Mouse (Mus musculus) erythroblast, adult 5-6 weeks (primary cell): ENCODE results near the gene Zcchc2. TPM values are rescaled to one million over a fixed set of nuclear protein-coding genes. Genes with fewer than 3 reads are reported as not detected.

Source experiments
- ATAC-seq: replicated peaks from 2 replicates; pipeline ENCODE4 v1.8.0; 2016; ENCODE audit warnings: moderate number of reproducible peaks, mild to moderate bottlenecking, moderate TSS enrichment, inconsistent platforms; ENCODE audit not compliant: poor library complexity, low FRiP score, severe bottlenecking
- total RNA-seq, 2 experiments: library from RNA; stranded (forward) in 1 of 2; stranded (reverse) in 1 of 2; fragments of 150-400 nt in 1 of 2; fragments of 200-764, 138-1000 nt in 1 of 2; gene quantifications; 2 replicates each; pipeline versions ENCODE4 v1.2.3 to v1.2.4; 2015 to 2017; ENCODE audit warnings: low replicate concordance in 2 of 2

The Zcchc2 gene
- total RNA-seq, 2 experiments from 2014 or later = 3.2 to 4.2 TPM

DNA sequence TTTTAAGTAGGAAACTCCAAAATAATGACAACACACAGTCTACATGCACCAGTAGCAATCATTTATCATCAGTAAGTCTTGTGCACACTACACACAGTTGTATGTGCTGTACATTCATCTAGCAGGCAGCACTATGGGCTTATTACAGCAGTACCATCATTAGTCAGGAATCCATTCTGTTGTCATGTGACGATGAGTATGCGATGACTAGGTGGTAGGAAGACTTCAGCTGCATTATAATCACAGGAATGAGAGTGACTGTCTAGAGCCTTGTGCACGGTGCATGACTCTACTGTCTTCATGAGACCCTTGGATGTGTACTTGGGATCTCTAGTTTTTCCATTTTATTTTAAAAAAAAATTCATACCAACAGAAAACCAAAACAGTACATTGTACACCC is 6.0 kb upstream of the Zcchc2 start:
- ATAC-seq = no peak

DNA sequence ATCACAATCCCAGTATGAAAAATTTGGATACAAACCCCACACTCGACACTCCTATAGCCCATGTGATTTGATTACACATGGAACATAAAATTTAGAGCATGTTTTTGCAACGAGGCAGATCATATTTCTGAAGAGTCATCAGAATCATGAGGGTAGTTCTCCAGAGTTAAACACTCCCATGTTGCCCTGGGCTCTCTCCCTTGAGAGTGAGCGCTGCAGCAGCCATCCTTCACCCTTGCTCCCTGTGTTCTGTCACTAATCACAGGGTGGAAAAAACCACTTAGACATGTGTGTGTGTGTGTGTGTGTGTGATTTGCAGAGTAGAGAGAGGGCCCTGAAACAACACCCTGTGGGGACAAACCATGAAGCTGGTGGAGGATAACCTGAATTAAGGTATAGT is 2.0 kb upstream of the Zcchc2 start:
- ATAC-seq = no peak

DNA sequence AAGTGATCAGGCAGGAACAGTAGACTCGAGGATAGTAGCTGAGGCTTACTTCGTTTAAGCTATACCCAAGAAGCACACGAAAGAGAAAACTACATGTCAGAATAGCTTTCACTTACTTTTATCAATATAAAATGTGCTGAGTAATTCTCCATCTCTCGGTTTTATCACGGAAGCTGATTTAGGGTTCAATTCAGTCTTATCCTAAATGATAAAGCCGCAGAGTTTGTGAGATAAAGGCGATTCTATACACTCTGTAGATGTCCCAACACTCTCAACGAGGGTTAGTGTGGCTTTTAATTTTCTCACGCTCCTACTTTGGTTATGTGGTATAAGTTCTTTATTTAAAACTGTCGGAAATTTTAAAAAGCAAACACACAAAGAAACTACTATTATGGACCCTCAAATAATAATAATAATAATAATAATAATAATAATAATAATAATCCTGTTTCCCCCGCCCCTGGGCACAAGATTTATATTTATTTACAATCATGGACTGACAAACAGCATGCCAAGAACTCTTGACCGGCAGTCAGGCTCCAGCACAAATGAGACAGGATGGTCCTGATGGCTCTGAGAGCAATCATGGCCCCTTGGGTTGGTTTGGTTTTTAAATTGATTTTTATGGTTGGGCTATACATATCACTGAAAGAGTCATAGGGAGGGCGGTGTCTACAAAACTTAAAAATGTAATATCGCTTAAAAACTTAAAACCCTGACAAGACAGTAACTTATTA is 1.1 kb upstream of the Zcchc2 start:
- no peak for ATAC-seq

DNA sequence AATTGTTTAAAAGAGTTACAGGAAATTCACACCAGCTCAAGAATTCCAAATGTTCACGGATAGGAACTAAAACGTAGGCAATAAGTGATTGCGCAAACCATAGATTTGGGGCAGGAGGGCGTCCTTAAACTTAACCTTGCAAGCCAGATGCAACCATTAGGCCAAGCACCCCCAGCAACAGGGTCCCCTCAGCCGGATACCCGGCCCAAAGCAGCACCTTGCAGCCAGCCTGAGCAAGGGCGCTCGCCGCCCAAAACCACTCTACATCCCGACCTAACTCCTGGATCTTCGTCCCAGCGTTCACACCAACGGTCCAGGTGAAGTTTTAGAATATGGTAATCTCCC is 594 bp upstream of the Zcchc2 start:
- peak; percentile 11 for ATAC-seq

DNA sequence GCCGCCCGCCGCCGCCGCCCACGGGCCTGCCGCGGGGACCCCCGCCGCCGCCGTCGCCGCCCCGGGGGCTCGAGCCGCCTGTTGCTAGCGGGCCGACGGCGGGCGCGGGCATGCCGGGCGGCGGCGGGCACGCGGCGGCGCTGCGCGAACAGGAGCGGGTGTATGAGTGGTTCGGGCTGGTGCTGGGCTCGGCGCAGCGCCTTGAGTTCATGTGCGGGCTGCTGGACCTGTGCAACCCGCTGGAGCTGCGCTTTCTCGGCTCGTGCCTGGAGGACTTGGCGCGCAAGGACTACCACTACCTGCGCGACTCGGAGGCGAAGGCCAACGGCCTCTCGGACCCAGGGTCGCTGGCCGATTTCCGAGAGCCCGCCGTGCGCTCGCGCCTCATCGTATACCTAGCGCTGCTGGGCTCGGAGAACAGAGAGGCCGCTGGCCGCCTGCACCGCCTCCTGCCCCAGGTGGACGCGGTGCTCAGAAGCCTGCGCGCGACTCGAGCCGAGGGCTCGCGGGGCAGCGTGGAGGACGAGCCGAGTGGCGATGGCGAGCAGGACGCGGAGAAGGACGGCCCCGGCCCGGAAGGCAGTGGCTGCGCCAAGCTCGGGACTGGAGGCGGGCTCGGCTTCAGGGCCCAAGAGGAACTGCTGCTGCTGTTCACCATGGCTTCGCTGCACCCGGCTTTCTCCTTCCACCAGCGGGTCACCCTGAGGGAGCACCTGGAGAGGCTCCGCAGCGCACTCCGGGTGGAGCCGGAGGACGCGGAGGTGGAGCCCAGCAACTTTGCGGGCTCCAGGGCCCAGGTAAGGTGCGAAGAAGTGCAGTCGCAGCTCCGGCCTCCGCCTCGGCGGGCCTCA is 930 bp downstream of the Zcchc2 start:
- ATAC-seq = no peak

DNA sequence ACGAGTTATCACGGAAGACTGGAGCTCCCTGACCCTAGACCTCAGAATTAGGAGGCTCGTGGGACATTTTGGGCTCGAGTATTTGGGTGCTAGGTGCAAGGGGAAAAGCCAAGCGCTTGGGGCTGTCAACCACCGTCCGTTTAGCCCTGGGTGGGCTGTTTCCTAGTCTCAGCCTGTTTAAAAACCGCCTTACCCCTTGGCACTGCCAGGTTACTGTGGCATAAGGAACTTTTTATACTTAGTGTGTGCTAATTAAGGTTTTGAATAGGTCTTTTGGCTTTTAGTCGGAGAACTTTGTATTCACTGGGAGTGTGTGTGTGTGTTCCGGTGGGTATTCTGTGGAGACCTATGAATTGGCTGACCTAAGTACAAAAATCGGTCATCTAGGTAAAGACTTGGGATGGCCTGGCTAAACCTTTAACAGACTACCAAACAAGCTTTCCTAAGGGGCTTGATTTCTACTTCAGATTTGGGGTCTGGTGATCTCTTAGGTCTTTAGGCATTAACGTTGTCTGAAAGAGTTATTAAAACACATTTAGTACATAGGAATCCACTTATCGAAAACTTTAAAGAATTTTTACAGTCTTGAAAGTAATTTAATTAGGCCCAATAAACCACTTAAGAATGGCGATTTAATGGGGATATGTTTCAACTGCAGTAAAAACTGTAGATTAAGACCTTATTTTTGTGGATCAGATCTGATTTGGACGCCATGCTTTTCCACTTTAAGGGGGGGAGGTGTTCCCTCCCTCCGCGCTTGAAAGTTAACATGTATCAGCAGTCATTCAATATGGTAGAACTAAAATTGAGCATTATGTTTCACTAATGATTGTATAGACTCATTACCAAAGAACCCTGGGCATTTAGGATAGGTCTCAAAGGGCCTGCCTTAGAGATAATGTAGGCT is 2.0 kb downstream of the Zcchc2 start:
- no peak for ATAC-seq

DNA sequence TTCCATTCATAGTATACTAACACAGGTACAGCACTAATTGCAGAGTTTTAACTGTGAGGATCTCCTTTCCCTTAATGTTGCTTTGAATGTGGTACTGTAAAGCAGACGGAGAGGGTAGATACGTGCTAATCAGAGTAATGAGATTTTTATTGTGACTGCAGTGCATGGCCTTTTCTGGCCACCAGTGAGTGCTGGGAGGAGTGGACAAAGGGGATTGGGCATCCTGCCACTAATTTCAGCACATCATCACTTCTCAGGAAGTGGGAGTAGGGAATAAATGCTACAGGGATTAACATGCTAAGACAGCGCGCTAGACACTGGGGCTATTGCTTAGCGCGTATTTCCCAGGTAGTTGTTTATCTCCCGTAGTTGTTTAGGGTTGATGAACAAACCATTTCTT is 3.0 kb downstream of the Zcchc2 start:
- ATAC-seq = no peak

DNA sequence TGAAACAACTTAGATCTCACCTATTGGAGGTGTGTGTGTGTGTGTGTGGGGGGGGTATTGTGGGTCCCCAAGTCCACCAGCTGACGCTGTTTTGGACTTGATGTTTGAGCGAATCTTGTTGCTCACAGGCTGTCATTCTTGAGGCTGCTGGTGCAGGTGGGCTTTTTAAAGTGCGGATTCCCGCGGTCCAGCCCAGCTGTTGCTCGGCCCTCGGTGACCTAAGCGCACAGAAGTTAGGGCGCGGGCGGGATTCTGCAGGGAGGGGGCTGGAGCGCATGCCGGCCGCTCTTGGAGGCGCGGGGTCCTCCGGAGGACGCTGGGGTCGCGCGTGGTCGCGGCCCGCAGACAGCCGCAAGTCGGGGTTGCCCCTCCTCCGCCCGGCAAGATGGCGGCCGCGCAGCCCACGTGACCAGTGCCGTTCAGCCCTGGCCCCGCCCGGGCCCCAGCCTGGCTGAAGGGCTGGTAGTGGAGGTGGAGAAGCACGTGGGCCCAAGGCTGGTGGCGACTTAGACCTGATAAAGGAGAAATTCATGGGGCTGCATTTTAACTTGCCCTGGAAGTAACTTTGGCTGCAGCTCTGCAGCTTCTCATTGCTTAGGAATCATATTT is 3.5 kb downstream of the Zcchc2 start:
- peak; percentile 74 for ATAC-seq

DNA sequence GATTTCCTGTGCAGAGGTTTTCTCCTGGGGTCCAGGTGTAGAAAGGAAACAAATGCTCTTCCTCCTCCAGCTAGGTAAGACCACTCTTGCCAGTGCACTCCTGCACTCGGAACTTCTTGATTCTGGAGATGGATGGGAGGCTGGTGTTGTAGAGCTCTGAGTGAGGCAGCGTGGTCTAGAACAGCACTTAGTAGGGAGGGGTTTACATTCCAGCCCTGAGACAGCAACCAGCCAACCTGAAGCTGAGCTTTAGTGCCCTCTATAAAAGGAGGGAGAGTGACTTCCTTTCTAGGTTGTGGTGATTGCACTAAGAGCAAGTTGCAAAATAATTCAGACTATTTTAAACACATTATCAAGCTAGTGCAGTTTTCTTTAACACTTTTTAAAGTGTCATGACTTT is 5.8 kb downstream of the Zcchc2 start:
- ATAC-seq = no peak

DNA sequence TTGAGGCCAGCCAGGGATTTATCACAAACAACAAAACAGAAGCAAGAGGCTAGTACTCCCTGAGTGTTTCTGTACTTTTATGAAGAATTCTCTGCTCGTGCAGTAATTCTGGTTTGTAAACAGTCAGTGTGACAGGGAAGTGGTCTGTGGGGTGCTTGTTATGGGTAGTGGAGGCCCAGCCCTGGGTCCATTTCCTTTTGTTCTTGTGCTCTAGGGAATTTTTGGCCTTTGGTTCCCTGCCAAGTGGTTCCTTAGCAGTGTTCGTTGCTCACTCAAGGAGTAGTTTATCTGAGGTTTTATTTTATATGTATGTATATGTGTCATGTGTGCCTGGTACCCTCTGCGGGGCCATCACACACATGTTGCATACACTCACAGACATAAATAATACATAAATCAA is 7.1 kb downstream of the Zcchc2 start:
- no peak for ATAC-seq

DNA sequence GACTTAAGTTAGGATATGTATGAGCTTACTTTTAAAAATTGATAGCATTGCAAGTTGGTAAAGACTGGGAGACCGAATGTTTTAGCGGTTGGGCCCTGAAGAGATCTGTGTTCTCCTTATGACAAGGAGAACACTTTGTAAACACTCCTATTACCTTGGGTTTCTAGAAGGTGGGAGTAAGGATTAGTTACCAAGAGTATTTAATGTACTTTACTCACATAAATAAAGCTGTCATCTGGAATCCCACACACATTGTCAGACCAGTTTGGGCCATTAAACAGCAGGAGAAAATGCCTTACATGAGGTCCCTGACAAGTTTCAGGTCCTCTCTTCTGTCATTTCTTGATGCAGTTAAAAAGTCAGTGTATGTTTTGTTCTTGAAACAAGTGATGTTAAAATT is 9.6 kb downstream of the Zcchc2 start:
- ATAC-seq = no peak

DNA sequence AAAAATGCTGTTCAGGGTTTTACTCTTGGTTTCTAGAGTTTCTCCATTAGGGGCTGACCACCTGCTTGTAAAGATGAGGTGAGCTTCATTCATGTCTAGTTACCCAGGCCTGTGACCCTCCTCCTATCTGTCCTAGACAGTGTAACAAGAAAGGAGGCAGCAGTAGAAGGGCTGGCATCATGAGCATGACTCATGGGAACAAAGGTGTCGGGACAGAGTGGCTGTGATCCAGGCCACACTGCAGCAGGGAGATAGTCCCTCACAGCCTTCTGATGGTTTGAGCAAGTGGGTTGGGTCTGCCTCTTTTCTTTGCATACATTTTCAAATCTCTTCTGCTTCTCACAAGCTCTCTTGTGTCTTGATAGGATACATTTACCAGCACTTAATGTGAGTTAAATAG is 17.4 kb downstream of the Zcchc2 start:
- no peak for ATAC-seq

DNA sequence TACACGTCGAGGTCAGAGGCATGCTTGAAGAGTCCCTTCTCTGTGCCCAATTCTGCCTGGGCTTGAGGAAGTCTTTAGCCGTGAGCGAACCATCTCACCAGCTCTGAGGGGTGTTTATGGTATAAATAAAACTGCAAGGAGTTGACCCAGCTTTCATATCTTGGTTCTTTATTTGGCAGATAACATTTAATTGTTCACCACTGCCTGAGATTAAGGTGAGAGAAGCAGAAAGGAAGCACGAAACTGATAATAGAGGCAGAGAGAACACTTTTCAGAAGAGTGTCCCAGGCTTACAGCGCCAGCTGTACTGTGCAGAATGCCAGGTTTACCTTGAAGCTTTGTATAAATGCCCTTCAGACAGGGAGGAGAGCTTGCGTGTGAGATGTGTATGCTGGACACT is 20.9 kb downstream of the Zcchc2 start:
- ATAC-seq = no peak

DNA sequence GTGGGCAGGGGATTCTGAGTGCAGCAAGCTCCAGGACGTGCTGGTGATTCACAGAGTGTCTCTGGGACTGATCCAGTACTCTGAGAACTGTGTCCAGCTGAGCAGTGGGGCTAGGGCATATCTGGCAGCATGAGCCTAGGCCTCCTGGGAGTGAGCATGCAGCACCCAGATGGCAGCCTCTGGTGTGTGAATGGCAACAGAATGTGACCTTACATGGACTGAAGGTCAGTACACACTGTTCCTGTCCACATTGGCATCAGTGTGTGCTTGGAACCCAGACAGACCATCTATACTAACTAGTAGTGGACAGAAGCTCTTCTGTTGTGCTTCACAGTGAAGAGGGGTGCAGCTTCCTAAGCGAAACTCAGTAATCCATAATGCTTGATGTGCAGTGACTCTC is 23.6 kb downstream of the Zcchc2 start:
- no peak for ATAC-seq

DNA sequence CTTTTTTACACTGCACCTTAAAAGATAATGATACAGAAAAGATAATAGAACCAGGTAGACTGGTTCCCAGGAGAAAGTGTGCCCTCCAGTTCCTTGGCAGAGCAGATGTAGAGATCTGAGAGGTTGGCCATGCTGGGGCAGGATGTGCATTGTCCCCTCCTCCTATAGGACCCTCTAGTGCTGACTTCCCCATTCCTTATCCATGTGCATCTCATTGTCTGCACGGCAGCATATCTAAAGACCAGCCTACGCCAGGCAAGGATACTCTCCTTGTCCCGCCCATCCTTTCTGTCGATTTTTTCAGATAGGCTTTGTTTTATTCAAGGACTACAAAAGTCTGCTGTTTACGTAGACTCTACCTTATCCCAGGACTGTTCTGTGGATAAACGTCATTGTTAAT is 26.1 kb downstream of the Zcchc2 start:
- no peak for ATAC-seq

DNA sequence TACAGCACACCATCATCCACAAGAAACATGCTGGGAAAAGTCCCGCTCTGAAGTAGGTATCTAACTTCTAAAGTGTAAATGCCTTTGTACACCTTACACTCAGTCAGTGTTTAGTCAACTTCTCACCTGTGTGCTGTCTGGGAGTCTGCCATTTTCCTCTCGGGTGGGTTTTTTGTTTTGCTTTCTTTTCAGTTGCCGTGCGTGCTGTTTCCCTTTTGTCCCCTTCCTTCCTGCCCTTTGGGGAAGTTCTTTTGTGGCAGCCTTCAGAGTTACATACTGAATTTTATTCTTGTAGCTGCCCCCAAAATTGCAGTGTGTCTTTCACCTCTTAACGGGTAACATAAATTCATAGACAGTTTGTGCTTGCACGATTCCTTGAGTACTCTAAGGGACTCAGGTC is 29.6 kb downstream of the Zcchc2 start:
- ATAC-seq = no peak

DNA sequence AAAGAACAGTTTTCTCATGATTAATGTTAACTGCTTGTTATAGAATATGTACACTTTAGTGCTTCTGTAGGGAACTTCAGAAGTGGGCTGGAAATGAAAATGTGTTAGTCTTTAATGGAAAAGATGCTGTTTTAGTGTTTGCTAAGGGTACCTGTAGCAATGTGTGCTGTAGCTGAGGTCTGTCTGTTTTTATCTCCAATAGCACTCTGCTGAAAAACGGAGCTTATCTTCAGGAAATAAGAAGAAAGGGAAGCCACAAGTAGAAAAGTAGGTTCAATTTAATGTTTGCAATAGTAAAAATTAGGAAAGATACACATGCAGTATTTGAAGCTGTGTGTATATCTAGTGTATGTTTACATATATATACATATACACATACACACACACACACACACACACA is 32.8 kb downstream of the Zcchc2 start:
- ATAC-seq = no peak

DNA sequence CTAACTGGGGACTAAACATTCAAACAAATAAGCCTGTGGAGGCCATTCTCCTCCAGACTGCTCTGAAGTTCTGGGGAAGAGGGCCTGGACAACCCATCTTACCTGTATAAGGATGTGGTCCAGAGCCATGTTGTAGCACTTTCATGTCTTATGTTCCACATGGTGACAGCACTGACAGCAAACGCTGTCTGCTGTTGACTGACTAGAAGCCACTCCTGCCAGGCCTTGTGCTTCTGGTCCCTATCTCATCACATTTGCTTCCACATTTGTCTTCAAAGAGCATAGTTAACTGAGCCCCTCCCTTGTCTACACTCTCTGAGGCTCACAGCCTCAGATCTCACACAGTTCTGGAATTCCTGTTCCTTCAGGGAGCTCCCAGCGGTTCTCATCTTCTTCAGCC is 34.0 kb downstream of the Zcchc2 start:
- no peak for ATAC-seq

DNA sequence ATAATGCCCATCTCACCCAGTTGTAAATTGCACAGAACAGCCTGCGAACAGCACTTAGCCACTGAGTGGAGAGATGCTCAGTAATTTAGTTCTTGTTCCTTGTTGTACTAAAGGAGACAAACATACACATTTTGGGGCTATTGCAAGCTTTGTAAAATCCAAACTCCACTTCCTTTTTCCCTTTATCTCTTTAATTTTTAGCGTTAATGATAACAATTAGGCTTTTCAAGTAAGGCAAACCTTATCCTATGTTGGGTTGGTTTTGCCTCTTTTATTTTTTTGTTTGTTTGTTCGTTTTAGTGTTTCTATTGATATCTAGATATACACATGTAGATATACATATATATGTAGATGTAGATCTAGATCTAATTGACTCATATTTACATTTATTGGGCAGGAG is 34.6 kb downstream of the Zcchc2 start:
- ATAC-seq = no peak

DNA sequence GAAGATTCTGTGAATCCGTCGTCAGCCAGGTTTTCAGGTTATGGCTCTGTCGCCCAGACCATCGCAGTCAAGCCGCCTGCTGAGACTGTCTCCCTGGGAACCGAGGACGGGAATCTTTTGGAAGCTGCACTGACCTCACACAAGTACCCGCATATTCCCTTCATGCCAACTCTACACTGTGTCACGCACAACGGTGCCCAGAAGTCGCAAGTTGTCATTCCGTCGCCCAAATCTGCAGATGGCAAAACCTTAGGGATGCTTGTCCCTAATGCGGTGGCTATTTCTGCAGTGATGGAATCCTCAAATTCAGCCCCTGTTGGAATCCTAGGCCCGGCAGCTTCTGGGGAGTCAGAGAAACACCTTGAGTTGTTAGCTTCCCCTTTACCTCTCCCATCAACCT is 39.6 kb downstream of the Zcchc2 start:
- no peak for ATAC-seq
